Mouse (Mus musculus): ENCODE measurements around the gene Arhgef1. TPM values are rescaled to one million over a fixed set of nuclear protein-coding genes. Genes with fewer than 3 reads are reported as not detected.

Arhgef1 gene
- polyA plus RNA-seq, 1 experiment, result 20.6 TPM

DNA sequence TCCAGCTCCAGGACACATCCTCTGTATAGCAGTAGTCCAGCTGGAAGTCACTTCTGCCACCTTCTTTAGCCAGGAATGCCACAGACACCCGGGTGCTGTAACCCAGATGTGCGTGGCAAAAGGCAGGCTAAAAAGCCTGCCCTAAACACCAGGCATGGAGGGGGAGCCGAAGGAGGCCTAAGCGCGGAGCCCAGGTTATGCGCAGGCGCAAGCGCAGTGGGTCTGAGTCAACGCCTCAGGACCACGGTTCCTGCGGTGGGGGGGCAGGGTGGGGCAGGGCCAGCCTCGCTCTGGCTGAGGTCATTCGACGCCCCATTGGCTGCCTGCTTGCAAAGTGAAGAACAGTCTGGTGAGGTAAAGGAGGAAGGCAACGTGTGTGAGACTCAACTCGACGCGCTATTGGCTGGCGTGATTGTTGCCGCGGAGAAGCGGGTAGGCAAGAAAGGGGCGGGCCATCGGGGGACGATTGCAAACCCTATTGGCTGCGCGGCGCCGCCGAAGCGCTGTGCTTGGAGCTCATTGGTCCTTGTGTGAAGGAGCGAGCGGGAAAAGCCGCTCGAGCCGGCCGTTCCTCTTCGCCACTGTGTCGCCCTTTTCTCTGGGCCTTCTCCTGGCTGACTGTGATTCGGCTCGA lies 33.1 kb upstream of the Arhgef1 start, which contains the start of the genes Lypd4 and Dmrtc2:
Gene Lypd4 (minus strand): TSS at position 410 of the 634 bp plus-strand sequence.
Gene Dmrtc2 (plus strand): TSS at position 526 of the 634 bp plus-strand sequence.
- Histone ChIP-seq H3K27me3 (ENCODE audit: control insufficient read depth) (peaks cover 70% of the 10 kb centered on the region), H3K9me3 (ENCODE audit: control insufficient read depth, low read length) (peaks cover 10% of the 10 kb centered on the region), H3K4me1 (ENCODE audit: control insufficient read depth) (peaks cover 14% of the 10 kb centered on the region), H3K36me3 (ENCODE audit: control insufficient read depth) (no peaks in the 10 kb centered on the region), H3K4me3 (replicated peaks) (no peak within 1 kb of the TSS)
- TF ChIP-seq TAL1 (IDR thresholded peaks at IDR 0.05; ENCODE audit: low read length), result no peak
- no peak for TF ChIP-seq GATA1 (IDR thresholded peaks at IDR 0.05; ENCODE audit: low read length)

DNA sequence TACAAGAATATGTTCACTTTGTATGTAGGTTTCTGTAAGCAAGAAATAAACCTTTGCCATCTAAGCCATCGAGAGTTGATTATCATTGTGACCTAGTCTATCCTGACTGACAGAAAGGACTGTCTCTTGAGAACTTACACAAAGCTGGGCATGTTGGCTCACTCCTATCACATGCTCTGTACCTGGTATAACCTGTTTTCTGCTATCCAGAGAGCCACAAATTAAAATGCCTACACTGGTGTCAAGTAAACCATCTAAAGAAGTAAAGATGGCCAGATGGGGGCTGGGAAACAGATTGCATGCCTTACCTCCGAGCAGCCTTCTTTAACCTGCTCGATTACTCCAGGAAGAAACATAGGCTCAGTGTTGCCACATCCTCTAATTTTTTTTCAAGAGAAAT lies 25.1 kb upstream of the Arhgef1 start:
- no peak for TF ChIP-seq TAL1 (IDR thresholded peaks at IDR 0.05; ENCODE audit: low read length)
- no peak for TF ChIP-seq GATA1 (IDR thresholded peaks at IDR 0.05; ENCODE audit: low read length)
- H3K9me3 ChIP-seq (ENCODE audit: control insufficient read depth, low read length), result no peaks in the 10 kb centered on the region
- H3K4me1 ChIP-seq (ENCODE audit: control insufficient read depth), result peaks cover 7% of the 10 kb centered on the region
- H3K27me3 ChIP-seq (ENCODE audit: control insufficient read depth), result peaks cover 31% of the 10 kb centered on the region
- H3K4me3 ChIP-seq (replicated peaks), result no peak overlapping the region
- no peaks in the 10 kb centered on the region for H3K36me3 ChIP-seq (ENCODE audit: control insufficient read depth)

DNA sequence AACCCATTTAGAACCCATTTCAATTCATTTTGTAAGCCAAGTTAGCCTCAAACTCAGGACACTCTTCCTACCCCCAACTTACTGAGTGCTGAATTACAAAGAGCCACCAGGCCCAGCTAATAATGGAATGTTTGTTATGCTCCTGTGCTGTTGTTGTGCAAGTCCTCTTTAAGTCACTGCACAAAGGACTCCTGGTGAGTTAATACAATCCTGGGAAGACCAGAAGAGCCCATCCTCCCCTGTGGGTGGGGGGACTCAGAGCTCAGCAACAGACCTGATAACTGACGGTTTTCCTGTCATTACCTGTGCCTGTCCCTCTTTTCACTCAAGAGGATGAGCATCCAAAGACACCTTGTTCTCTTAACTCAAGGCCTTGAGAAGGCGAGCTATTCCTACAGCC lies 23.1 kb upstream of the Arhgef1 start:
- no peaks in the 10 kb centered on the region for H3K36me3 ChIP-seq (ENCODE audit: control insufficient read depth)
- H3K4me1 ChIP-seq (ENCODE audit: control insufficient read depth), result peaks cover 19% of the 10 kb centered on the region
- H3K4me3 ChIP-seq (replicated peaks), result no peak overlapping the region
- TF ChIP-seq TAL1 (IDR thresholded peaks at IDR 0.05; ENCODE audit: low read length) (no peak), GATA1 (IDR thresholded peaks at IDR 0.05; ENCODE audit: low read length) (no peak)
- H3K27me3 ChIP-seq (ENCODE audit: control insufficient read depth), result peaks cover 24% of the 10 kb centered on the region
- H3K9me3 ChIP-seq (ENCODE audit: control insufficient read depth, low read length), result no peaks in the 10 kb centered on the region

DNA sequence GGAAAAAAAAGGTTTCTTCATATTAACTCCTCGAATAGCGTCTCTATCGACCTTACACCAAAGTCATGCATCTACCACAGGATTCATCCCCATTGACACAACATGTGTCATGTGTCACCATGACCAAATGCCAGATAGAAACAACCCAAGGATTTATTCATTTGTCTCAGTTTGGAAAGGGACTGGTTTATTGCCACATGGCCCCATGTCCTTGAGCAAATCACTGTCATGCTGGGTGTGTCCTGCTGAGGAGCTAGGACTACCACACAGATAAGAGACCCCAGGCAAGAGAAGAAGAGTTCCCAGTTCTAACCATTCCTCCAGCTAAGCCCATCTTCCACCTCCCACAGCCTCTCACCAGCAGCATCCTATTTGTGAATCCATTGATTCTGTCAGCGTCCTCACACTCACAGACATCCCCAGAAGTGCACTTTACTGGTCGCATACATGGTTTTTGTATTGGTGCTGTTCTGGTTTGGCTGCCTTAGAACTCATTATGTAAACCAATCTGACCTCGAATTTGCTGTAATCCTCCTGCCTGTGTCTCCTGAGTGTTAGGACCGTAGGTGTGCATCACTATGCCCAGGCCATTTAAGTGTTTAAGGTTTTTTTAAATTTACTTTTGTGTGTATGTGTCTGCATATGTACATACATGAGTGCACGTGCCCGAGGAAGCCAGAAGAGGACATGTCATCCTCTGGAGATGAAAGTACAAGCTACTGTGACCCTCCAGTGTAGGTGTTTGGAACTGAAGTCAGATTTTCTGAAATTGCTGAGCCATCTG lies 20.1 kb upstream of the Arhgef1 start:
- no peaks in the 10 kb centered on the region for H3K9me3 ChIP-seq (ENCODE audit: control insufficient read depth, low read length)
- H3K4me3 ChIP-seq (replicated peaks), result no peak overlapping the region
- no peak for TF ChIP-seq TAL1 (IDR thresholded peaks at IDR 0.05; ENCODE audit: low read length)
- TF ChIP-seq GATA1 (IDR thresholded peaks at IDR 0.05; ENCODE audit: low read length), result no peak
- H3K36me3 ChIP-seq (ENCODE audit: control insufficient read depth), result peaks cover 30% of the 10 kb centered on the region
- peaks cover 8% of the 10 kb centered on the region for H3K27me3 ChIP-seq (ENCODE audit: control insufficient read depth)
- peaks cover 47% of the 10 kb centered on the region for H3K4me1 ChIP-seq (ENCODE audit: control insufficient read depth)

DNA sequence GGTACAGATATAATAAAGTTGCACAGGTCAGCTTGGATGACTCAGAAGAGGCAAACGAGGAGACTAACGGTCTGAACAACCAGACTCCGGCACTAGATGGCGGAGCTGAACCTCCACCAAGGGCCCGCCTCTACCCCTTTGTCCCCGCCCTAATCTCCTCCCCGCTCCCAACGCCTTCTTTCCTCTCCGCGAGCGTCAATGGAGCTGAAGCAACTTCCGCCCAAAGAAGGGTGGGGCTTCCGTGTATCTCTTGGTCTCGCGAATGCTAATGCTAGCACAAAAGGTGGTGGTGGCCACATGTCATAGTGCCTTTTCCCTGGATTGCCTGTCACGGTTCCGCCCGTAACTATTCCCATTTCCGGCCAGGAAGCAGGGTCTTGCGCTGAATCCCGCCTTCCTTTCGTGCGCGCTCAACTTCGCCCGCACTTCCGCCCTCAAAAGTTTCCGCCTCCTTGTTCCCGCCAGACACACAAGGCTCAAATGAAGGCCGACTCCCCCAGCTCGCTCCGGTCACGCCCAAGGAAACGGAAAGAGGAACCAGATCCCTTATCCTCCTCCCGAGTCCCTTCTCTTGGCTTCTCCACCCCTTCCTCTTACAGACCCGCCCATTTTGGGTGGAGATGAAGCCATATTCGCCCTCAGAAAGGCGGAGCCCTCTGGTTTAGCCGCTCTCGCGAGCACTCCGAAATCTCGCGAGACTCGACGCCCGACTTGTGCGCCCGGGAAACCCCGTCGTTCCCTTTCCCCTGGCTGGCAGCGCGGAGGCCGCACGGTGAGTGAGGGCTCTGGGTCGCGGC lies 18.6 kb upstream of the Arhgef1 start, which contains the start of gene Rps19:
Gene Rps19 (plus strand): TSS at position 476 of the 797 bp plus-strand sequence.
- Histone ChIP-seq H3K9me3 (ENCODE audit: control insufficient read depth, low read length) (no peaks in the 10 kb centered on the region), H3K36me3 (ENCODE audit: control insufficient read depth) (peaks cover 44% of the 10 kb centered on the region), H3K4me3 (replicated peaks) (peak within 1 kb of the TSS; percentile 90), H3K27me3 (ENCODE audit: control insufficient read depth) (no peaks in the 10 kb centered on the region; the same call in 1 of the 2 replicates), H3K4me1 (ENCODE audit: control insufficient read depth) (peaks cover 49% of the 10 kb centered on the region)
- TF ChIP-seq GATA1 (IDR thresholded peaks at IDR 0.05; ENCODE audit: low read length) (peak; percentile 5; the same call in 1 of the 2 replicates), TAL1 (IDR thresholded peaks at IDR 0.05; ENCODE audit: low read length) (no peak)

DNA sequence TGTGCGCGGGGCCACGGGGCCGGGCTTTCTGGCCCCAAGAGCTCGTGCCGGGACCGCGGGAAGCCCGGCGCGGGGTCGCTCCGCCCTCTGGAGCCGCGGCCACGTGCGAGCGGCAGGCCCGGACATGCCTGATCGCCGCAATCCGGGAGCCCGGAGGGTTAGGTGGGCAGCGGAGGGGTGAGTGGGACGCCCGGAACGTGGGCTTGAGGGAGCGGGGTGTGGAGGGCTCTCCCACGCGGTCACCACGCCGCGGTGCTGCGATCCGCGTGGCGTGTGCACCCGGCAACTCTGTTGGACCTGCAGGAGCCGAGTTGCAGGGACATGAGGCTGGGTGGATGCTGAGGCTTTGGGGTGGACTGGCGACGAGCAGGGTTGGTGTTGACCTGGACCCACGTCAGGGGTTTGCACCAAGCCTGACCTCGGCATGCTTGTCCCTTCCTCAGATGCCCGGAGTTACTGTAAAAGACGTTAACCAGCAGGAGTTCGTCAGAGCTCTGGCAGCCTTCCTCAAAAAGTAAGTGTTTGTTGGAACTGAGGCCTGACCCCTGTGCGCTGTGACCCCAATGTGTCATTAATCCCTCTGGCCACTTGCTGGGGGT lies 17.9 kb upstream of the Arhgef1 start:
- H3K4me1 ChIP-seq (ENCODE audit: control insufficient read depth), result peaks cover 49% of the 10 kb centered on the region
- H3K27me3 ChIP-seq (ENCODE audit: control insufficient read depth), result no peaks in the 10 kb centered on the region; the same call in 1 of the 2 replicates
- H3K36me3 ChIP-seq (ENCODE audit: control insufficient read depth), result peaks cover 51% of the 10 kb centered on the region
- no peak for TF ChIP-seq GATA1 (IDR thresholded peaks at IDR 0.05; ENCODE audit: low read length)
- TF ChIP-seq TAL1 (IDR thresholded peaks at IDR 0.05; ENCODE audit: low read length), result no peak
- H3K9me3 ChIP-seq (ENCODE audit: control insufficient read depth, low read length), result no peaks in the 10 kb centered on the region
- H3K4me3 ChIP-seq (replicated peaks), result peak overlapping the region; percentile 90

DNA sequence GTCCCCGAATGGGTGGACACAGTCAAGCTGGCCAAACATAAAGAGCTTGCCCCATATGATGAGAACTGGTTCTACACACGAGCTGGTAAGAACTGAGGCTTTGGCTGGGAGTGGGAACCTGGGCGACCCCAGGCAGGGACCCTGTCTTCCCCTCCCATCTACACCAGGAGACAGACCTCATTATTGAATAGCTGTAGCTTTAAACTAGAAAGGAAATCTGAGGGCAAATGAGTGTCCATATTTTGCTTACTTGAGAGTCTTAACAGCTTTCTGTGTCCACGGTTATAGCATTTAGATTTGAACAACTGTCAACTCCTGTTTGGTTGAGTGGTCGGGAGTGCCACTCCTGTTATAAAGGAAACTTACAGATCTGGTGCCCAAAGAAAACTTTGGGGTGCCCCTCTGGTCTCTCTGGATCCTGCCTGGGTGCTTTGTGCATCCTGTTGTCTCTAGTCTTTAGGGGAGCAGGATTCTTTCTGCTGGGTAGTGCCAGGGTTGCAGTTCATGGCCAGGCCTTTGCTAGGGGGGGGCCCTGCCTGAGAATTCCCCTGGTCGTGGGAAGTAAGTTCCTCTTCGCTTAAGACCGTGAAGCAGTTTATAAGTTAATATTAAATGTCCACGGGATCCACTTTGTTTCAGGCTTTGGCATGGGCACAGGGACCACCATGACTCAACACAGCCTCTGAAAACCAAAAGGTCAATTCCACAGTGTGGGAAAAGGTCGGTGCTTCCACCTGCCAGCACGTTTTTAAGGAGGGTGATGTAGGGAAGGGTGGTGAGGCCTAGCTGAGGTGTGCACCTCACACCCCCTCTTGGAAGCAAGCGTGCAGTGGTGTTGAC lies 17.0 kb upstream of the Arhgef1 start:
- Histone ChIP-seq H3K4me1 (ENCODE audit: control insufficient read depth) (peaks cover 49% of the 10 kb centered on the region), H3K27me3 (ENCODE audit: control insufficient read depth) (no peaks in the 10 kb centered on the region), H3K9me3 (ENCODE audit: control insufficient read depth, low read length) (no peaks in the 10 kb centered on the region), H3K36me3 (ENCODE audit: control insufficient read depth) (peaks cover 60% of the 10 kb centered on the region), H3K4me3 (replicated peaks) (peak overlapping the region; percentile 90)
- TF ChIP-seq GATA1 (IDR thresholded peaks at IDR 0.05; ENCODE audit: low read length) (no peak), TAL1 (IDR thresholded peaks at IDR 0.05; ENCODE audit: low read length) (no peak)

DNA sequence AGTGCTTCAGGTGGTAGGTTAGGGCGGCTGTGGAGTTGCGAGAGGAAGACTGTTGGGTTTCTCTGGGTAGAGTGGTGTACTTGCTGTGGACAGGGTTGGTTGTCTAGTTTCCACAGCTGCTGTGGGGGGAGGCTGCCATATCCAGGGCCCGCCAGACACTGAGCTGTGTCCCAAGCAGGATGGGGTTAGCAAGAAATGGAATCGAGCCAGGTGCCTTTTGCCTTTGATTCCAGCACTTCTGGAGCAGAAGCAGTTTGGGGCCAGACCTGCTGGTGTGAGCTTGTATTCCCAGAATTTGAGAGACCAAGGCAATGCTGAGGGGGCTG lies 16.4 kb upstream of the Arhgef1 start:
- Histone ChIP-seq H3K27me3 (ENCODE audit: control insufficient read depth) (no peaks in the 10 kb centered on the region), H3K4me1 (ENCODE audit: control insufficient read depth) (peaks cover 51% of the 10 kb centered on the region), H3K36me3 (ENCODE audit: control insufficient read depth) (peaks cover 66% of the 10 kb centered on the region), H3K9me3 (ENCODE audit: control insufficient read depth, low read length) (no peaks in the 10 kb centered on the region), H3K4me3 (replicated peaks) (peak overlapping the region; percentile 90)
- TF ChIP-seq TAL1 (IDR thresholded peaks at IDR 0.05; ENCODE audit: low read length) (no peak), GATA1 (IDR thresholded peaks at IDR 0.05; ENCODE audit: low read length) (no peak)

Measured in erythroblast, embryonic 14.5 days (primary cell).